Mouse (Mus musculus): ENCODE measurements around the gene Wasl. TPM values are rescaled to one million over a fixed set of nuclear protein-coding genes. Genes with fewer than 3 reads are reported as not detected.

Wasl gene
- polyA plus RNA-seq, 1 experiment, result 18.2 TPM

DNA sequence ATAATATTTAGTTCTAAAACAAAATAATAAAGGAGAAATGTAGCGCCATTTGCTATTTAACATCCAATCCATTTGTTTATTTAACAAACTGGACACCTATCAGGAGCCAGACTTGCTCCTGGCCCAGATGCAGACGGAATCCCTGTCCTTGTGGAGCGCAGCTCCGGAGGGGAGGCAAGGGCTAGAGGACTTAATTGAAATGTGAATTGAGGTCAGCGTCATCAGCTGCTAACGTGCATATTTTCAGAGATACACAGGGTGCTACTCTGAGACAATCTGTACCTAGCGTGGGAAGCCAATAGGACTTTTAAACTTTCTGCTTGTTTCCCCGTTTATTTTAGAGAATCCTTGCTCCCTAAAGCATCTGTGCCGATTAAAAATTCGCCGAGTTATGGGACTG, 94.5 kb downstream of the Wasl start:
- H3K27ac ChIP-seq (replicated peaks; ENCODE audit: low read depth, low read length), result peak overlapping the region; percentile 72
- H3K4me1 ChIP-seq (ENCODE audit: control insufficient read depth, insufficient read depth, insufficient read length, low read length), result 0 out of 2 replicates have a peak, but pooled peaks cover 2% of the 10 kb centered on the region
- peak overlapping the region; percentile 23 for H3K4me3 ChIP-seq (ENCODE audit: insufficient read depth, low read depth, low read length)

DNA sequence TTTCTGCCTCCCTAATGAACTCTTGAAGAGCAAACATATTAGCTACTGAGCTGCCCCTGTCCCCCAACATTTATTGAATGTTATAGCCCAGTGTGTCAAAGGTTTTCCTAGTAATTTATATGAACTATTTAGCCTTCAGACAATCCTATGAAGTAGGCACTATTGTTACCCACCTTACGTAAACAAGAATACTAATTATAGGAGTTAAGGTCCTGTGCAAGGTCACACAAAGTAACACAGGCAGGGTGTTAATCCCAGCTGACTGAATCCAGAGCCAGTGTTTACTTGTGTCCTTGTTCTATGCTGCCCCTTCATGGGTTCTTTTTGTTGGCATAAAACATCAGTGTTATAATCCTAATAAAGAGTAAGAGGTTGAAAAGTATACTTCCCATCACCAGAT, 95.1 kb downstream of the Wasl start:
- peak overlapping the region; percentile 66 for H3K27ac ChIP-seq (replicated peaks; ENCODE audit: low read depth, low read length)
- 0 out of 2 replicates have a peak, but pooled peaks cover 2% of the 10 kb centered on the region for H3K4me1 ChIP-seq (ENCODE audit: control insufficient read depth, insufficient read depth, insufficient read length, low read length)
- no peak overlapping the region for H3K4me3 ChIP-seq (ENCODE audit: insufficient read depth, low read depth, low read length)

GRCm38 (mm10) chr6:24568963-24569362, 95.8 kb downstream of the Wasl start:
- Histone ChIP-seq H3K4me3 (ENCODE audit: insufficient read depth, low read depth, low read length) (no peak overlapping the region), H3K27ac (replicated peaks; ENCODE audit: low read depth, low read length) (no peak overlapping the region), H3K4me1 (ENCODE audit: control insufficient read depth, insufficient read depth, insufficient read length, low read length) (0 out of 2 replicates have a peak, but pooled peaks cover 2% of the 10 kb centered on the region)

DNA sequence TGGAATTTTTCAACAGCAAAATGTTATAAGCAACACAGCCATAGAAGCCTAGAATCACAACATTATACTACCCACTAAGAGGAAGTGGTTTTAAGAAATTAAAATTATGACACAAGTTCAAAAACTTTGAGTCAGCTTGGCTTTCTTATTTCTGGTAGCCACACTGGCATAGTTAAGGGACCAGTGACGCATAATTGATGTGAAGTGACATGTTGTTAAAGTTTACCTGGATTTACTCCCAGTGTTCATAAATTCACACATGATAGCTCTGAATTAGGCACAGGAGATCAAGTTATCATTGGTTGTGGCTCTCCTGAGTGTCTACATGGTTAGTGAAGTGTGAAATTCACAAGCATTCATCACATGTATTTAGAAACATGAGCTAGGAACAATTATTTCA, 99.9 kb downstream of the Wasl start:
- Histone ChIP-seq H3K27ac (replicated peaks; ENCODE audit: low read depth, low read length) (no peak overlapping the region), H3K4me3 (ENCODE audit: insufficient read depth, low read depth, low read length) (no peak overlapping the region), H3K4me1 (ENCODE audit: control insufficient read depth, insufficient read depth, insufficient read length, low read length) (no peaks in the 10 kb centered on the region)

- H3K27ac ChIP-seq (replicated peaks; ENCODE audit: low read depth, low read length), result no peak overlapping the region
- H3K4me1 ChIP-seq (ENCODE audit: control insufficient read depth, insufficient read depth, insufficient read length, low read length), result no peaks in the 10 kb centered on the region
- no peak overlapping the region for H3K4me3 ChIP-seq (ENCODE audit: insufficient read depth, low read depth, low read length)
These were observed 100.7 kb downstream of the Wasl start for GRCm38 (mm10) chr6:24564081-24564480.

Other genes with a start within 250 kb of the Wasl start
- gene Iqub, start 149.9 kb downstream of the Wasl start, polyA plus RNA-seq (2012; ENCODE audit: insufficient read depth, insufficient read length, missing spikeins), result not detected in 2 replicates
- gene Ndufa5, start 137.0 kb downstream of the Wasl start, polyA plus RNA-seq (2012; ENCODE audit: insufficient read depth, insufficient read length, missing spikeins), result 1,161 and 1,624 TPM in 2 replicates
- 0.24 and 0.67 TPM in 2 replicates for gene Asb15, start 136.9 kb downstream of the Wasl start, polyA plus RNA-seq (2012; ENCODE audit: insufficient read depth, insufficient read length, missing spikeins)
- gene Lmod2, start 67.2 kb downstream of the Wasl start, polyA plus RNA-seq (2012; ENCODE audit: insufficient read depth, insufficient read length, missing spikeins), result 5.3 and 6.8 TPM in 2 replicates
- gene Hyal6, start 68.2 kb upstream of the Wasl start, polyA plus RNA-seq (2012; ENCODE audit: insufficient read depth, insufficient read length, missing spikeins), result not detected in 2 replicates
- gene Hyal4, start 83.3 kb upstream of the Wasl start, polyA plus RNA-seq (2012; ENCODE audit: insufficient read depth, insufficient read length, missing spikeins), result not detected in 2 replicates
- gene Spam1, start 126.2 kb upstream of the Wasl start, polyA plus RNA-seq (2012; ENCODE audit: insufficient read depth, insufficient read length, missing spikeins), result not detected in 2 replicates
- gene Hyal5, start 193.0 kb upstream of the Wasl start, polyA plus RNA-seq (2012; ENCODE audit: insufficient read depth, insufficient read length, missing spikeins), result not detected in 2 replicates

All from brown adipose tissue, adult 24 weeks (tissue).